Mouse (Mus musculus): ENCODE data around the gene Rabgap1l.

DNA sequence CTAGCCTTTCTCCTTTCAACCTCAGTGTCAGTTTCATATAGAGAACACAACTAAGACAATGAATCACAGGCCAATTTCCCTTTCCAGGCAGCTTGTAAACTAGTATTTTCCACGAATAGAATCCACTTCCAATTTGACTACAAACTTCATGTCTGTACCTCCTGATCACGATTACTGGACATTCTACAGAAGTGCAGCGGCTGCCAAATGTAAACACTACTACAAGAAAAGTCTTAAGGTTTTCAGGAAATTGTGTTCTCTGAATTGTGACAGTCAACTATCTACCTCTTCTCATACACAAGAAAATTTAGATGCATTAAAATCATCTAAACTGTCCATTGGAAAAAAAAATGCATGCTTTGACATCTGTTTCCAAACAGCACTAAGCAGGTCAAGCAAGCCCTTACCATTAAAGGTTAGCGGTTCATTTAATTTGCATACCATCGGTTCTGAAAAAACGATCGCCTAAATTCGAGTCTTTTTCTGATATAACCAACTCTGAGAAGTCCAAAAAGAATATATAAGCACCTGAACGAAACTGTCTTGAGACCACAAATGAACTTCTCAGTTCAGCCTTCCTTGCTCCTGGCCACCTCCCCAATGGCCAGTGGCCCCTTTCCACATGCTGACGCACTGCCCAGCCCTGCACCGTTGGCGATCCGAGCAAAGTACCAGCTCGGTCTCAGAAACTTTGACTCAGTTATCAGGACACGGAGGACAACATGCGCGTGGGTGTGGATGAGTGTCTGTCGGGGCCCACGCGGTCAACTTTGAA lies 1.4 kb downstream of the Rabgap1l start:
- TF ChIP-seq CTCF (IDR thresholded peaks at IDR 0.05; ENCODE audit: low read depth, low read length): no peak
- no peak for TF ChIP-seq POLR2A (IDR thresholded peaks at IDR 0.05; ENCODE audit: extremely low read depth, insufficient read depth, low read length)
